Mouse (Mus musculus) cerebellum, postnatal 4 days (tissue): Measurements from ENCODE around the gene Ralb.

ENCODE experiments used
- DNase-seq, 2 experiments: peaks; one replicate each; pipeline ENCODE4 v3.0.0; 2022; ENCODE audit warnings: low spot score in 2 of 2, mixed read lengths in 1 of 2

The Ralb gene

DNA sequence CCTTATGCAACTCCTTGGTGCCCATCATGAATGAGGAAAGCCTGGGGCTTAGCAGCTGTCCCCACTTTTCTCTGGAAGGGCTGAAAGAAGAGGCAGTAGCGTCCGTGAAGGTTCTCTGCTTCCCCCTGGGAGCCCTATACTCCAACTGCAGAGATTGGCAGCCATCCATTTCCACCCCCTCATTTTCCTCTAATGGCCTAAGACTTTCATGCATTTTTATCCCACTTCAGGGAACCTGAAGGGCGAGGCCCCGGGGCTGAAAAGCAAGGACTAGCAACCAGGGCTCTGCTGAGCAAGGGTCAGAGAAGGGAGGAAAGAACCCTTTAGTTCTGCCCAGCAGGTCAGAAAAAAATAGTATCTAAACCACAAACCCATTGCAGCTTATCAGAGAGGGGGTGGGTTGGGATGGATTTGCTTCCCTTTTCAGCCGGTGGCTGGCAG lies 20.4 kb upstream of the Ralb start:
- DNase-seq: peak in 1 of 2 experiments; percentile 22

DNA sequence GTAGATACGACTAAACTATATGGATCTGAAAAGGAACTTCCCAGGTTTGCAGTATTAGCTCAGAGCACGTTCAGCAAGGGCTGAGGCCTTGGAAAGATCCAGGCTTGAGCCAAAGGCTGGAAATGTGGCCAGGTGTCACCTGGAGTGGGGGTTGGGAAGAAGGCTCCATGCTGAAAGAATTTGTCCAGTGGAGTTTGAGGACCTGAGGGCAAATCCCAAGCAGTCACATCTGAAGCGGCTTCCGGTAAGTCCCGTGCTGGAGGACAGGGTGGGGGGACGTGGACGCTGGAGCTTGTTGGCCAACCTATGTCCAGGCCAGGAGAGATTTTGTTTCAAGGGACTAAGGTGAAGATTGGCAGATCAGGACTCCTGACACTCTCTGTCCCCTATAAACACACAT lies 19.2 kb upstream of the Ralb start:
- DNase-seq: no peak

DNA sequence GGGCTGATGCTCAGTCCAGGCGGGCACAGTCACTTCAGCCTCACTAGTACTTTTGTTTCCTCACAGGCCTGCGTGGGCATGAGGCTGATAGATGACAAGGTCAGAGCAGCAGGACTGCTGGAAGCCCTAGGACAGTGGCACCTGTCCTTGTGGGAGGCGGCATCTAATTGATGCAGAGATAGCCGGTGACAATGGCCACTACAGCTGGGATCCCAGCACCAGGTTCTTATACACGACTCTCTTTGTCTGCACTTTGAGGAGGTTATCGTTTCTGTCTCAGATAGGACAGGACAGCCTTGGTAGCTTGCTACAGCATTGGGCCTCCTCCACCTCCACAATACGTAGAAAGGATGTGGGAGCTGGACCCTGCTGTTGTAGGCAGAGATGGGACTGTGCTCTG lies 18.8 kb upstream of the Ralb start:
- no peak for DNase-seq

DNA sequence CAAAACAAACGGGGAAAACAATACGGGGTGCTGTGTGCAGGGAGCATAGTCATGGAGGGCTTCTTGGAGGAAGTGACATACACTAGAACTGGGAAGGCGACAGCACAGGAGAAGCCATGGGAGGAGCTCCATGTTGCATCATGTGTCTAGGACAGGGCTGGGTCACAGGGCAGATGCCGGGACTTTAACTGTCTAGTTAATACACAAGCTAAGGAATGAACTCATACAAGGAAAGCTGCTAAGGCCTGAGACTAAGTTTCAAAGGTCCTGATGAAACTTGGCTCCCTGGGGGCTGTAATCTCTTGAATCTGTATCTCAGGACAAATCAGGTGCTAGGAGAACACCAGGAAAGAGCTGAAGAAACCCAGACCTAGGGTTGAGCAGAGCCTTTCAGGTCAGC lies 18.1 kb upstream of the Ralb start:
- no peak for DNase-seq

DNA sequence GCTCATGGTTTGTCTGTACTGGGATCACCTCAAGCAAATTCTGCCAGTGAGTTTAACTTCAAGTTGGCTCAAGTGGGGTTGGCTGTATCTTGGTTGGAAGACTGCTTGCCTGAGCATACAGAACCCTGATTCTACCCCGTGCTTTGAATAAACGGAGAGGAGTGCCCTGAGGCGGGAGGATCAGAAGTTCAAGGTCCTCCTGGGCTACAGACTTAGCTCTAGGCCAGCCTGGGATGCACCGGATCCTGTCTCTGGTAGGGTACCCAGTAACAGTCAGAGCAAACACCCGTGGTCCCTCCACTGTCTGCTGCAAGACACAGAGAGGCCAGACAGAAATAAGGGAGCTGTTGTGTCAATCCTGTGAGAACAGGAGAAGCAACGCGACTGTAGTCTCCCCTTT lies 17.1 kb upstream of the Ralb start:
- DNase-seq: no peak

DNA sequence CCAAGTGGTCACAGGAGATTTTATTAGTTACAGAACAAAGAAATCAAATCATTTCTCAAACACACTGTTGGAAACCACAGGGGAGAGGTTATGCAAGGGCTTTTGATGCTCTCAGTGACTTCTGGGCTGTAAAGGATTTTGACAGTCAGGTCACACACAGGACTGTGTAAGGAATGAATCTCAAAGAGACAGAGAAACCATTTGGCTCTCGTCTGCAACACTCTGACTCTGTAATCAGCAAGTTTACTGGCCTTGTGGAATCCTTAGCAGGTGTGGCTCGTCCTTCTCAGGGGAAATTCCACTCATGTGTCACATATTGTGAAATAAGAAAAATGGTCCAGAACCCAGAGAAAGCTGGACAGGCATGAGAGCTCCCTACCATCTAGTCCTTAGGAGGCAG lies 16.4 kb upstream of the Ralb start:
- DNase-seq: no peak

DNA sequence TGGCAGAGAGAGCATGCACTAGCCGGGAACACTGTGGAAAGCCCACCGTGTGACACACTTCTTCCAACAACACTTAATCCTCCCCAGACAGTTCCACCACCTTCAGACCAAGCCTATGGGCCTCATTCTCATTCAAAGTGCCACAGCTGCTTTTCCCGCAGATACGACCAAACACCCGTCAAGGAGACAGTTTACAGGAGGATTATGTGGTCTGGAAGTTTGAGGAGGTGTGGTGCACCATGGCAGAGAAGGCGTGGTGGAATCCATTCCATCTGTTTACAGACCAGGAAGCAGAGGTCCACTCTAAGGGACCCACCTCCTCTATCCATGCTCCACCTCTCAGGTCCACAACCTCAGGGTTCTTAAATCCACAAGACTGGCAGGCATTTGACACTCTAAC lies 14.7 kb upstream of the Ralb start:
- DNase-seq: no peak

DNA sequence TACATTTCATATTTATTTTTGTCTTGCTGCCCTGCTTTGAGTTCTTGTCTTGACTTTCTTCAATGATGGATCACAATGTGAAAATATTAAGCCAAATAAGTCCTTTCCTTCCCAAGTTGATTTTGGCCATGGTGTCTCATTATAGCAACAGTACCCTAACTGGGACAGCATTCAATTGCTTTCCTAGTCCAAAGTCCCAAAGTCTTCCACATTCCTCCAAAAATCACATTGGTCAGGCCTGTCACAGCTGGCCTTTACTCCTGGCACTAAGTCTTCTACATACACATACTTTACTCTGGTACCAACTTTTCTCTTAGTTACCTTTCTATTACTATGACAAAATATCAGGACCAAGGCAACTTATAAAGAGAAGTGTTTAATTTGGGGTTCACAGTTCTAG lies 14.2 kb upstream of the Ralb start:
- DNase-seq: no peak

DNA sequence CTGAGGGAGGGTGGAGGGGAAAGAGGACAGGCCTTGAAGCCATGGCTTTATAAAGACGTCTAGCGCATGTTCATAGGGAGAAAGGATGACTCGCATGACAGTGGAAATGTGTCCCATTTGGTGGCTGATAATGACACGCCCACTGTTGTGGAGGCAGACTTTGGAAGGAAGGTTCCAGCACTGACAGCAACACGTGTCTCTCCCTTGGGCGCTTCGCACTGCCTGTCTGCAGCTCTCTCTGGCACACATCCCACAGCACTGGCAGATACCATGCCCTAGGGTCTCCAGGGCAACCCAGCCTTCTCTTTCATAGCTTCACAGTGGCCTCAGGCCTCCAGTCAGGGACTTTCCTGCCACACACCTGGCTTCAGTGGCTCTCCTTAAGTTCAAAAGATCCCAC lies 13.5 kb upstream of the Ralb start:
- DNase-seq: peak in 1 of 2 experiments; percentile 29

DNA sequence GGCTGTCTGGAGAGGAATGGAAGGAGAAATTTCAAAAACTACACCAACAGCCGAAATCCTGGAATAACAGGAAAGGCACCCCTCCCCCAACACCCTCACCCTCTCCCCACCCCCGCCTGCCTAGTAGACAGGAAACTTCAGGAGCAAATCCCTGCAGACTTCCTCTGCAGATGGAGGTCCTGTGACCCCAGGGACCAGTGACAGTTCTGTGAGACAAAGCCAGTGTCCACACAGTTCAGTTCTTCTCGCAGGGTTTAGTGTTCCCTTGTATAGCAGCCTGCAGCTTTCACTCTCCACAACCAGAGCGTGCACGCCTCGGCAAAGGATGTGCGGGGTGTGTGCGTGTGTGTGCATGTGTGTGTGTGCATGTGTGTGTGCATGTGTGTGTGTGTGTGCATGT lies 6.3 kb upstream of the Ralb start:
- DNase-seq: no peak

DNA sequence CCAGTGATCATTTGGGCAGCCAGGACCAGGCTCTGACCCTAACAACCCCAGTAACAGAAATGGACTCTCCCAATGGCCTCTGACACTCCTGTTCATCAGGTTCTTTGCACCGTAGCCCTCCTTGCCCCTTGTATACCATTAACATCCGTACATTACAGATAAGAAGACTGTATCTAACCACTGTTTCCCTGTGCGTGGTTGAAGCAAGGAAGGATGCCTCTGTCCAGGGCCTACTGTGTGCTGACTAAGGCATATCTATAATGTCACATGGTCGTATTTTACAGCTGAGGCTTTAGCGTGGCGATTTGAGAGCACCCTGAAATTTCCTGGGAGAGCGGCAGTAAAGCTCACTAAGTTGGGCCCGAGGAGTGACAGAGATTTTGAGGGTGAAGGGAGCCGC lies 5.8 kb upstream of the Ralb start:
- no peak for DNase-seq

DNA sequence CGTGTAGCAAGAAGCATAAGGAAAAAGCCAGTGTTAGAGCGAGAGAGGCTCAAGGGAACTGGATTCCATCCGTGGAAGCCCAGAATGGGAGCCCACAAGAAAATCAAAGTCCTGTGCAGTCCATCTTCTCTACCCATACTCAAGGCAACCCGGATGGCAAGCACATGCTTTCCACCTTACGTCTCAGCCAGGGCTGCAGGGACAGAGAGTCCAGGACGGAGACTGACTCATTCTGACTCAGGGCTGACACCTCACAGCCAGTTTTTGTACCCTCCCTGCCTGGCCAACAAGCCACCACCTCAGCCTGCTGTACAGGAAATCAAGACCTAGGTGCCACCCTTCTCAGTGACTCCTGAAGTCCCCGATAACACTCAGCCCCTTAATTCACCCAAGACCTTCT lies 4.9 kb upstream of the Ralb start:
- DNase-seq: no peak

DNA sequence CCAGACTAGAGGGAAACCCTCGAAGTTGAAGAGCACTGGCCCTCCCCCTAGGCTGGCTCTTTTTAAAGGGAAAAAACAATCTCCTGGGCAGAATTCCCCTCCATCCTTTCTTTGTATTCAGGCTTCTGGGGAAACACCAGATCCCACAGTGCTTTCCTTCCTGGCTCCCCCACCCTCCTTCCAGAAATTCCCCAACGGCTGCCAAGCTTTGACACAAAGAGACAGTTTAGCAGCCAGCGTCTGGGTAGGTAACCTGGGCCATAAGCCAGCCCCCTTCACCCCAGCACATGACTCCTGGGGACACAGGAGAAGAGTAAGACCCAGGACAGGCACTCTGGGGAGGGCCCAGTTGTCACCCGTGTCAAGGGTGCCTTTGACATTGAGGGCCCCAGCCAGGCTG lies 4.0 kb upstream of the Ralb start:
- DNase-seq: no peak

DNA sequence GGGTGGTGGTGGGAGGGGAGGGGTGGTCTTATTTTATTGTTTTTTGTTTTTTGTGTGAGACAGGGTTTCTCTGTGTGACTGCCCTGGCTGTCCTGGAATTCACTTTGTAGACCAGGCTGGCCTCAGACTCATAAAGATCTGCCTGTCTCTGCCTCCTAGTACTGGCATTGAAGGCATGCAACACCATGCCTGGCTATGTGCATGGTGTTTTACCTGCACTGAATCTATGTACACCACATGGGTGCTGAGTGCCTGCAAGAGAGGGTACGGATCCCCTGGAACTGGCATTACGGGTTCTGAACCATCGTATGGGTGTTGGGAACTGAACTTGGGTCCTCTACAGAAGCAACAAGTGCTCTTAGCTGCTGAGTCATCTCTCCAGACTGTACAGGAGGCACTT lies 1.4 kb upstream of the Ralb start:
- DNase-seq: no peak

DNA sequence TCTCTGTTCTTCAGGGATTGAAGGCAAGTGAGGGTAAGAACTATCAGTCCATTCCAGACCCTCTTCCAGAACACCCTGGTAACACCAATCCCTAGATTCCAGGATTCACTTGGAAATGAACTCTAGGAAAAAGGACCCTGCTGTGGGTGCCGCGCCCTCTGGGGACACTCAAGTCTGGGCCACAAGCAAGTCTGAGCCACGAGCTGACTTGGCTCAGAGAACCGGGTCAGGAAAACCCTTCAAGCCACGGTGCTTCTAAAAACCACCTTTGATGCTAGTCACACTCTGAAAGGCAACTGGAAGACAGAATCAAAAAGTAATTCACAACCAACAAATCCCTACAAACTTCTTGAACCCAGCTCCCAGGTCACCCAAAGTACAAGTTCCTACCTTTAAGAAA lies 786 bp downstream of the Ralb start:
- no peak for DNase-seq

DNA sequence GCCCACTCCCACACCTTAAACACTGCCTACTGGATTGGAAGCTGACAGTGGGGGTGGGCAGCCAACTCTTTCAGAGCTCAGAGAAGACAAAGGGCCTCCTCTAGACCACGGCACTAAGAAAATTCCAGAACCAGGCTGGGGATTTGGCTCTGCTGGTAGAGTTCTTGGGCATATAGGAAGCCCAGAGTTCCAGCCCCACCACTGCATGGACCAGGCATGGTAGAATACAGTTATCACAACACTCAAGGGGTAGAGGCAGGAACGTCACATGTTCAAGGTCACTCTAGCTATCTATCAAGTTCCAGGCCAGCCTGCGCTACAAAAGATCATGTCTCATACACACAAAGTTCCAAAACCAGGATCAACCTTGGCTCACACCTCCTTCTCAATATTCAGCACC lies 1.4 kb downstream of the Ralb start:
- no peak for DNase-seq

DNA sequence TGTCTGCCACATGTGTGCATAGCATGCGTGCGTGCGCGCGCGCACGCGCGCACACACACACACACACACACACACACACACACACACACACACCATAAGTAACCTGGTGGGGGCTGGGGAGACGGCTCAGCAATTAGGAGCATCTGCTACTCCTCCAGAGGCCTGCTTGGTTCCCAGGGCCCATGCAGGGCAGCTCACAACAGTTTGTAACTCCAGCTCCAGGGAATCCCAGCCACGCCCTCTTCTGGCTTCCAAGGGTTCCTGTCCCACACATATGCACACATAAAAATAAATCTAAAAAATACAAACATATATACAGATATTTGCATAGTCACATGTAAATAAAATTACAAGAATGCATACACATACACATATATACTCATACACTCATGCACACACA lies 1.9 kb downstream of the Ralb start:
- DNase-seq: no peak

DNA sequence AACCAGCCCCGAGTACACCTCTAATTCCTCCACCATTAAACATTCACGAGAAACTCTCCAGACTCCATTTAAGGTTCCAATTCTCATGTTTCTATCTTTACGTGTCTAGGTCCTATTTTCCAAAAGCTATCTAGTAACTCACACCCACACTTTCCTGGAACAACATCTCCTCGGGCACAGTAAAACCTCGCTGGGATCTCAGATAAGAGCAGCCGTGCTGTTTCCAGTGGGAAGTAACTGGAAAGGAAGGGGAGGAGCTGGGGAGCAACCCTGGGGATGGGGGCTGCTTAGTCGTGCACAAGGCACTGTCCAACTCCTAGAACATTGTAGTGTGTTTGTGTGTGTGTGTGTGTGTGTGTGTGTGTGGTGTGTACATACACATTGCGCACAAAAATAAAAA lies 2.7 kb downstream of the Ralb start:
- DNase-seq: no peak

DNA sequence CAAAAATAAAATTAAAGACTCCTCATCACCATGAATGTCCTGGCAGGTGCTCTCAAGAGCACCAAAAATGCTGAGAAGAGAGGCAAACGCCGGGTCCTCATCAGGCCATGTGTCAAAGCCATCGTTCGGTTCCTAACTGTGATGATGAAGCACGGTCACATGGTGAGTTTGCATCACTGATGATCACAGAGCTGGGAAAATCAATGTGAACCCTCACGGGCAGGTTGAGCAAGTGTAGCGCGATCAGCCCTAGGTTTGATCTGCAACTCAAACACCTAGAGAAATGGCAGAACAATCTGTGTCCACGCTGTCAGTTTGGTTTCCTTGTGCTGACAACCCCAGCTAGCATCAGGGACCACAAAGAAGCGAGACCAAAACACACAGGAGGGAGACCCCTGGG lies 5.1 kb downstream of the Ralb start:
- no peak for DNase-seq

DNA sequence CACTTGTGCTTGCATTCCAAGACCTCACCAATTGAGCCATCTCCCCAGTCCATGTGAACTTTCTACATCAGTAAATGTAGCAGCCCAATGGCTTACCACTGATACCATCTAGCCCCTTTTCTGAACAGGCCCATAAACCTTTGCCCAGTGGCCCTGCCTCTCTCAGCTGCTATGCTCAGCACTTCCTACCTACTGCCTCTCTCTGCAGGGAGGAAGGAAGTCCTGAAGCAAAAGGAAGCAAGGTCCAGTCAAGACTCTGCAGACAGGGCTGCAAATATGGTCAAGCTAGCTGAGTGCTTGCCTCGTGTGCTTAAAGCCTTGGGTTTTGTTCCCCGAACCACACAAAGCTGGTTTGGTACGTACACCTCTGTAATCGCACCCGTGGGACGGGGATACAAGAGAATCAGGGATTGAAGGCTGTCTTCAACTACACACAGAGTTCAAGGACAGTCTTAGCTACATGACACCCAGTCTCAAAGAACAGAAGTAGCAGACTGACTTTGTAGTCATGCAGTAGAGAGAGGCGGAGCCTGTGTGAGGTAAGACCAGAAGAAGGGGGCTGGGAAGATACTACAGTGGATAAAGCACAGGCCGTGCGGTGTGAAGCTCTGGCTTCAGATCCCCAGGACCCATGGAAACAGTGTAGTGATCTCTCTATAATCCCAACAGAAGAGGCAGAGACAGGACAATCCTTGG lies 5.9 kb downstream of the Ralb start:
- DNase-seq: no peak

DNA sequence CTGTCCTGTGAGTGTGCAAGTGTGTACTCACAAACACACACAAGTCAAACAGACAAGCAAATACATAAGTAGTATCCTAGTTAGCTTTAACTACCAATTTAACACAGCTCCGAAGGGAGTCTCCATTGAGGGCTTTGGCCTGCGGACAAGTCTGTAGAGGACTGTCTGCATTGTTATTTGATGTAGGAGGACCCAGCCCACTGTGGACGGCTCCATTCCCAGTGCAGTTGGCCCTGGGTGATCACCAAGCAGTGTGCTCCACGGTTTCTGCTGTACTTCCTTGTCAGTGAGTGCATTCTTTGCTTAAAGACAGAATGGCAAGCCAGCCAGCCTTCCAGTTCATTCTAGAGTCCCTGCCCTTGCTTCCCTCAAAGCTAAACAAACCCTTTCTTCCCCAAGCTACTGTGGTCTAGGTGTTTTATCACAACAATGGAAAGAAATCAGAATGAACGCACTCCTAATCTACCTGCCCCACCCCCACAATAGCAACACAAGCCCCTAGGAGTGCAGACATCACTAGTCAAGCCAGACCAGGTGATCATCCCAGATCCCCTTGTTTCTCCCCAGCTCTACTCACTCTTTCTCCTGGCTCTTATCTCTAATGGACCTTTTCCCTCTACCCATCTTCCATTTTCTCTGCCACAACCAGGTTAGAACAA lies 7.1 kb downstream of the Ralb start:
- DNase-seq: no peak

DNA sequence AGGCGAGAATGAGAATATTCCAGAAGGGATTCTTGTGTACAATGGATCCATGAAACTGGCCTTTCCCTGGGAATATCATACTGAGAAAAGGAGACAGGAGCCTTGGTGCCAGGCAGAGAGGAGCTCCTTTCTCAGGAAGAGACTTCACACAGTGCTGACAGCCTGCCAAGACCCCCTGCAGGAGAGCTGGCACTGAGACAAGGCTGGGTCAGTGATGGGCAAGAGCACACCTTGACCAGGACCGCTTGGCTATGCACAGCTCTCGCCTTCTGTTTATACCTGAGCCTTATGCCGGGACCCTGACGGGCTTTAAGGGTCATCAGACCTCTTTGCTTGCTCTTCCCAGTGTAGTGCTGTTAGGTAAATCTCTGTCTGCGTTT lies 9.2 kb downstream of the Ralb start:
- peak in 1 of 2 experiments; percentile 45 for DNase-seq

DNA sequence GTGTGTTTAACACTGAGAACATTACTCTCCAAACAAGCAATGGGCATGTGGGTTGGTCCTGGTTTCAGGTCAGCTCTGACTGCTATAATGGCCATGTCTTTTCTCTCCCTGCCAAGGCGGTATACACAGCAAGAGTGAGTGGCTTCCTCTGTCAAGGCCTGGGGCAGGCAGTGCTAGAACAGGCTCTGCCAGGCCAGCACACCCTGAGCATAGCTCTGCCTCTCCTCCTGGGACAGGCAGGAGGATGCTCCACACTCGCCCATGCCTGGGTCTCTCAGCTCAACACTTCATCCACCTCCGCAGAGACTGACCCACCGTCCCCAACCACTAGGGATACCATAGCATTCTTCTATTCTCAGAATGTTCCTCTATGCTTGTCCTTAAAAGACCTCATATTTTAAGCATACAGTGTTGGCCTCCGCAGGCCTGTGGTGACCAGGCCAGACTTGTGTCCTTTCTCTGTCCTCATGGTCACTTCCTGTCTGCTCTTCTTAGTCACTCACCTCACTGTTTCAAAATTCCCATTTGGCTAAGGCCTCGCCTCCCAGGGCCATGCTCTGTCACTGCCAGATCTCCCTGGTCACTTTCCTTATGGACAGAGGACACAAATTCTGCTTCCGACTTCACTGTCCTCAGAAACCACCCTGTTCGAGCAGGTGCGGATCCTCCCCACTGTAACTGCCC lies 9.7 kb downstream of the Ralb start:
- DNase-seq: no peak
